Mouse (Mus musculus): ENCODE data around the gene Dkkl1.
A peak's percentile ranks its signal among the peaks of the same experiment; 100 is the strongest.

The Dkkl1 gene

DNA sequence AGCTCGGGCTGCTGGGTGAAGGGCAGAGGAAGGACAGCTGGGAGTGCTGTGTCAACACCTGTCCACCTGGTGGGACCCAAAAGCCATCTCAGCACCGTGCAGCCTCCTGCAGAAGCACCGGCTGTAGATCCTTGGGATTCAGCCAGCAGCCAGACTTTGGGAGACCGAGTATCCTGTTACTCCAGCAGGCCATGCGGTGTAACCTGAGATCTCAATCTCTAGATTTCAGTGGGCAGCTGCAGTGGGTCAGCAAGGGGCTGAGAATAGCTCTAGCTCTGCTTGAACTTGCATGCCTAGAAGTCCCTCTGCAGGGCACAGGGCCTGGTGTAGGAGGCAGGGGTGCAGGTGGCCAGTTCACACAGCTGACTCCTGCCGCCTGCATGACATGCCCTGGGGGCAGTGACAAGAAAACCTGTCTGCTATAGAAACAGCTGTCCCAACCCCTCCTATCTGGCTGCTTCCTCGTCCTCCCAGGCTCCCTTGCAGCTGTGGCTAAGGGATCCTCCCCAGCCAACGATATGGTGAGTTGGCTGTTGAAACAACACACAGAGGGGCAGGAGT lies 20.1 kb downstream of the Dkkl1 start:
- no peak for DNase-seq

DNA sequence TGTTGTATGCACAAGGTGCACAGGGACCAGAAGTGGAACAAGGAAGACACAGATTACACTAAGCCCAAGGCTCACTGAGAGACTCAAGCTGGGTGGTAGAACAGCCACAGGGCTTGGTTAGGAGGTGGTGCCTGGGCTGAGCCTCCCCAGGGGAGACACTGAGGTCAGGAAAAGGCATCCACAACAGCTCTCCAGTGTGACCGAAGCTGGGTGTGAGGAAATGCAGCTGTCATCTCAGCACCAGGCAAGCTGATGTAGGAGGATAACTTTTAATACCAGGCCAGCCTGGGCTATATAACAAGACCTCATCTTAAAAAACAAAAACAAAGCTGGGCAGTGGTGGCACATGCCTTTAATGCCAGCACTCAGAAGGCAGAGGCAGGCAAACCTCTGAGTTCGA lies 20.8 kb downstream of the Dkkl1 start:
- DNase-seq, result no peak

DNA sequence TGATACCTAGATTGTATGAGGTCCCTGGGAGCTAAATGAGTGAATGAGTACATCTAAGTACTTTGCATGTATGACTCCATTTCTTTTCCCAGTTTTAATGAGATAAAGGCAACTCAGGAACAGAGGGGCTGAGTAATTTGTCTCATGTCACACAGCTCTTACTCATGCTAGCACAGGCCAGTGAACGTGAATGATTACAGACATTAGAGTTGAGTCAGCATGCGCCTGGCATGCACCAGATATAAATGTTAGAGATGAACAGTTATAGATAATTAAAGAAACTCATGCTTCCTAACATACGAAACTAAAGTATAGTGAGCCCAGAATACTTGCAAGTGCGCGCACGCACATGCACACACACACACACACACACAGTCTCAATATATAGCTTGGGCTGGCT lies 21.8 kb downstream of the Dkkl1 start:
- no peak for DNase-seq

DNA sequence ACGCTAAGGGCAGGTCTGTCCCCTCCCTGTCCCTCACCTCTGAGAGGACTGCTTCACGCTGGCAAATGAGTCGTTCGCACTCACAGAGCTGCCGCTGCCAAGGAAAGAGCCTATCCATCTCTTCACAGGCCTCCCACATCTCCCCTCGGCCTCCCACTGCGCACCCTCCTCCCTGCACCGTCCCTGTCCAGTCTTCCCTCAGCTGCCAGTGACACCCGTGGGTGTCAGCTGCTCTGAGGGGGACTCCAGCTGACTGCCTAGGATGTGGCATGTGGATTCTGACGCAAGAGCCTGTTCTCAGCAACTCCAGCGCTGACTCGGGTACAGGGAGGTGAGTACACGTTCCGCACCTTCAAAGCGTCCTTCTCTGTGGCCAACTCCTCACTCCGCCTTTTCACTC lies 22.3 kb downstream of the Dkkl1 start:
- no peak for DNase-seq

DNA sequence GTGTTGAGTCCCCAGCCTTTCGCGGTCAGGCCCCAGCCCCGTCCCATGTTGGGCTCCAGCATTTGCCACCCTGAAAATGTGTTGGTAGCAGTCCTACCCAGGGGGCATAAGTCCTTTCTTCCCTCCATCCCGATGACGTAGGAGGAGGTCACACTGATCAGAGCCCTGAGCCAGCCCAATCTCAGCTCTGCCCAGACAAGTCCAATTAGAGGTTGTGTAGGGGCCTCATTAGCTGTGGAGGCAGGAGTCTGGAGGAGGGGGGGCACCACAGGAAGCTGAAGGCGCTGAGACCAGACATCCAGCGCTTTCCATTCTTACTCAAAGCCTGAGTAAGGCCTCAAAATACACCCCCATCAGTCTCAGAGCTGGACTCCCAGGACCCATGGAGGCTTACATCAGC lies 26.0 kb downstream of the Dkkl1 start:
- DNase-seq, result no peak

DNA sequence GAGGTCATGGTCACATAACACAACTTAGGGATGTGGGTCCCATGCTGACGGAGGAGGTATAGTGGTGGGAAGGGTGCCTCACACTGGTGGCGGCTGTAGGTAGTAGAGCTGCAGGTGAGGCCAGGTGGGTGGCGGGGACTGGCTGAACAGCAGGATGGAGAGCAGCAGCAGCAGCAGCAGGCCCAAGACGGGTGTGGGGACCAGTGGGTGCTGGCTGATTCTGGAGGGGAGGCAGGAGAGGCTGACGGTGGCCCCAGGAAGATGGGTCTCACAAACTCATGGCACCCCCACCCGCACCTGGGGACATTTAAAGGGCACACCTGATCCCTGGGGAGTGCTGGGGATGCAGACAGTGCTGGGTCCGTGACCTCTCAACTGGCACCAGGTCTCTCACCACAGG lies 28.3 kb downstream of the Dkkl1 start:
- no peak for DNase-seq

DNA sequence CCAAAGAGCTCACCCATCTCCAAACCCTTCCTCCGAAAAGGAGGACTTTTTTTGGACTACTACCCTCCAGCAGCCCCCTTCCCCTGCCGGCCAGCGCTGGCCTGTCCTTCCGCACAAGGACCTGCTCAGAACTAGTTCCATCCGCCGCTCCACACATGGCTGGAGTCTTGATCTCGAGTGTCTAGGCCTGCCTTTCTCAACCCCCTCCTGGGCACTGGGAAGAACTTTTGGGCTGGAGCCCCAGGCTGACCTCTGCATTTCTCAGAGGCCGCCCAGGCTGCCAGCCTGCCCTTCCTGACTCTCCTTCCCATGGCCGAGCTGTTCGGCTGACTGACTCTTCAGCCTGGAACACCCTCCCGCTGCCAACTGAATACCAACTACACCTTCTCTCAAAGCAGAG lies 29.3 kb downstream of the Dkkl1 start:
- DNase-seq, result no peak

DNA sequence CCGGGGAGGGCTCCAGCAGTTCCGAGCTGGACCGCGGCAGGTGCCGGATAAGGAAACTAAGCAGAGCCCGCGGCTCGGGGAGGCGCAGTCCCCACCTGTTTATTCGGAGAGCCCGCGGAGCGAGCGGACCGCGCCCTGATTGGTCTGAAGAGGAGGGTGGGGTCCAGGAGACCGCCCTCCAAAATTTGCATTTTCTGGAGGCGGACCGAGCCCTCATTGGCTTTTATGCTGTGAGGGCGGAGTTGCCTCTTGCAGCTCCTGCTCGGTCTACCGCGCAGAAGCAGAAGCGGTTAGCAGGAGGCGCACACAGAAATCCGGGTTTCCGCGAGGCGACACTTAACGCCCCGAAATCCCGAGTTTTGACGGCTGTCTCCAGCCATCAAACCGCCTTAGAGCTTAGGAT lies 29.7 kb downstream of the Dkkl1 start:
- peak; percentile 90 for DNase-seq

DNA sequence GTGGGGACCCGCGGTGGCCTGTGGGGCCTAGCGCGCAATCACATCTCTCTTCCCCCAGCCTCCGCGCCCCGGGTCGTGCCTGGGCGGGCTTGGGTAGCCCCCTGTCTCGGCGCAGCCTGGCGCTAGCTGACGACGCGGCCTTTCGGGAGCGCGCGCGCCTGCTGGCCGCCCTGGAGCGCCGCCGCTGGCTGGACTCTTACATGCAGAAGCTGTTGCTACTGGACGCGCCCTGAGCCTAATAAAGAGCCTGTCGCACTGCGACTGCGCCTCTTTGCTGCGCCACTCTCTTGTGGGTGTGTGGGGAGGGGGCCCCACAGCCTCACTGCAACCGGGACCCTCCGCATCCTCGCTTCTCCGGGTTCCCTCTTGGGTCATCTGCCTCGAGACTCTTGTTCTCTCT lies 30.4 kb downstream of the Dkkl1 start:
- DNase-seq, result no peak

DNA sequence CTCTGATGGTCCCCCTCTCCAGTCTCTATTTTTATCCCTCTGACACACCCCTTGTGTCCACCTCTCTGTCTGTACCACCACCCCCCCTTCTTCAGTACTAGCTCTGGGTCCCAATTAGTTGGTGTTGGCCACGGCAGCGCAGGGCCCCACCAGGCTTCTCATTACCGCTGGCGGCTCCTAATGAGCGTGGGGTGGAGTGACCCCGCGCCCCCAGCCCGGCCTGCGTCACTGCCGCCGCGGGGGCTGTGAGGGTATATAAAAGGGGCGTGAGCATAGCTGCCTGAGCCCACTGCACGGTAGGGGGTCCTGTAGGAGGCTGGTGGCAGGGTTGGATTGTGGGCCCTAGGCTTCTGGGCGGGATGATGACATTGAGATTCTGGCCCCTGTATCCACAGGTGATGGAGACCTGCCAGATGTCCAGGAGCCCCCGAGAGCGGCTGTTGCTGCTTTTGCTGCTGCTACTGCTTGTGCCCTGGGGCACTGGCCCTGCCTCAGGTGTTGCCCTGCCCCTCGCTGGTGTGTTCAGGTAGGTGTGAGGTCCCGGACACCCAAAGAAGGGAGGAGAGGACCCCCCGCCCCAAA lies 31.0 kb downstream of the Dkkl1 start, which contains the start of gene Pth2:
Gene Pth2 (plus strand): TSS at position 100 of the 582 bp plus-strand sequence.
- no peak for DNase-seq

DNA sequence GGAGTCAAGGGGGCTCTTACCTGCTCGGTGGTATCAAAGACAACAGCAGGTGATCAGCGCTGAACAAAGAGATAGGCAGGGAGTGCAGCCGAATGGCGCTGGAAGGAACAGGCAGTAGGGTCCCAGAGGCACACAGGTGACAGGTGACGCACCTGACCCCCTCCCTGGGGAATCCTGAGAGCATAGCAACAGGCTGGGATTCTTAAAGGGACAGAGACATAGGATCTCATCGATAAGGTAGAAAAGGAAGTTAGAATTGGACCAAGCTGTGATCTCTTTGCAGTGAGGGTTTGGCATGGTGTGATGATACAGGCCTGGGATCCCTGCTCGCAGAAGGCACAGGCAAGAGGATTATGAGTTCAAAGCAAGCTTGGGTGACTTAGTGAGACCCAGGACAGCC lies 32.5 kb downstream of the Dkkl1 start, which contains the start of gene Gfy:
Gene Gfy (minus strand): TSS at position 101 of the 400 bp plus-strand sequence.
- DNase-seq, result no peak

DNA sequence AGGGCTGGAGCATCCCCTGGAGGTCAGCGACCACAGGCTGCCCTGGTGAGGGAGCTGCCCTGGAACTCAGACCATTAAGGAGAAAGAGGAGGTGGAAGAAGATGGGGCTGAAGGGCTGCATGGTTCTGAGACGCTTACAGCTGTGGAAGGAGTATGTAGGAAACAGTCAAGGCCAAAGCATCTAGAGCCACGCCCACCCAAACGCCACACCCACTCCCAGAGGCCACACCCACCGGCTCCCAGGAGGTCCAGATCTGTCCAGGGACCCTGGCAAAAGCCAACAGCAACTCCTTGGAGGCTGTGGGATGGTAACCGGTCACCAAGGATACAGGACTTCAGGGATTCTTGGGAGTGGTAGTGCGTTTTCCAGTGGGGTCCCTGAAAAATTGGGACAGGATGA lies 33.4 kb downstream of the Dkkl1 start:
- no peak for DNase-seq

DNA sequence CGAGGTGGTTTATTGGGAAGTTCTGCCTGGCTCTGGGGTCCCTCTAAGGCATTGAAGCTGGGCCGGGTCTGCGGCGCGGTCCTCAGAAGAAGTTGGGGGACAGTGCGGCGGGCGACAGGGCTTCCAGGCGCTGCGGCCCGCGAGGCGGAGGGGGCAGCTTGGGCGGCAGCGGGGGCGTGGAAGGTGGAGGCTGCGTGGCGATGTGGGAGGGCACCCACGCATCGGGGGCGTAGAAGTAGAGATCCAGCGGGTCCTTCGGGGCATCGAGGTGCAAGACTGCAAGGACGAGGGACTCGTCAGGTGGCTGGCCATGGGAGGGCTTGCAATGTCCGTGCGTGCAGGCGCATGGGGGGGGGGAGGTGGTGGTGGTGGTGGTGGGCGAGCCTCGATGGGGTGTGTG lies 35.6 kb downstream of the Dkkl1 start:
- DNase-seq, result no peak

DNA sequence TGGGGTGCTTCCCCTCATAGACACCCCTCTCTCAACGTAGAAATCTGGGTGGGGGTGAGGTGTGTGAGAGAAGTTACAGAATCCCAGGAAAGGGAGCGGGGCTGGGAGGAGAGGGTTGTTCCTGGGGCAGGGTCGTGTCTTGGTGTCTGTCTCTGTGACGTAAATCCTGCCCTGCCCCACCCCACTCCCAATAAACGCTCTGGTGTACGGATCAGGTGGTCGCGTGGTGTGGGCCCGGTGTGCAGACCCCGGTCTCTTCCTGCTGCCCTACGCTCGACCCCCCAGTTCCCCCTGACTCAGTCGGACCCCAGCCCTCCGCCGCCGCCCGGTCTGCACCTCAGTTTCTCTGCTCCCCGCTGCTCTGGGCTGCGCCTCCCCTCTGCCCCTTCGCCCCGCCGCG lies 36.0 kb downstream of the Dkkl1 start:
- DNase-seq, result no peak

DNA sequence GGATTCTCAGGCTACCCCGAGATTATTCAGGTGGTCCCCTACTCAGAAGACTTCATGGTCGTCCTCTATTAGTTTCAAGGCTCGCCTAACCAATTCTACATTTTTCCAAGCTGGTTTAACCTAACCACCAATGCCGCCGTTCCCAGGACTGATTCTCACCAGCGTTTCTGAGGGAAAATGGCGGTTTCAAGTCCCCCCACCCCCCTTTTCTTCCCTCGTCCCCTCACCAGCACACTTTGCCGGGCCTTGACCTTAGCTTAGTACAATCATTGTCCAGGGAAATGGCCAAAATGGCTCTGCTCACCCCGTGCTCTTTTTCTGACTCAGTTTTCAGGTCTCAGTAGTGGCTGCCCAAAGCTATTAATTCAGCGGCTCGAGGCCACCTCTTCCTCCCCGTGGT lies 36.5 kb downstream of the Dkkl1 start:
- DNase-seq, result no peak

DNA sequence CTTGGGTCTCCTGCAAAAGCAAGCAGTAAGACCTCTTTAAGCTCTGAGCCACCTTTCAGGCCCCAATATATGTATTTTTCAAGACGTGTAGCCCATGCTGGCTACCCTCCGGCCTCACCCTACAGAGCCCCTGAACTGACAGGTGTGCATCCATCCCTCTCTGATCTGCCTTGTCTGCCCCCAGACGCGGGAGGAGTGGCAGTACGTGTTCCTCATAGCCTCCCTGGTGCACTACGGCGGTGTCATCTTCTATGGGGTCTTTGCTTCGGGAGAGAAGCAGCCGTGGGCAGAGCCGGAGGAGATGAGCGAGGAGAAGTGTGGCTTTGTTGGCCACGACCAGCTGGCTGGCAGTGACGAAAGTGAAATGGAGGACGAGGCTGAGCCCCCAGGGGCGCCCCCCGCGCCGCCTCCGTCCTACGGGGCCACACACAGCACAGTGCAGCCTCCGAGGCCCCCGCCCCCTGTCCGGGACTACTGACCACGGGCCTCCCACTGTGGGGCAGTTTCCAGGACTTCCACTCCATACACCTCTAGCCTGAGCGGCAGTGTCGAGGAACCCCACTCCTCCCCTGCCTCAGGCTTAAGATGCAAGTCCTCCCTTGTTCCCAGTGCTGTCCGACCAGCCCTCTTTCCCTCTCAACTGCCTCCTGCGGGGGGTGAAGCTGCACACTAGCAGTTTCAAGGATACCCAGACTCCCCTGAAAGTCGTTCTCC lies 37.2 kb downstream of the Dkkl1 start:
- no peak for DNase-seq

DNA sequence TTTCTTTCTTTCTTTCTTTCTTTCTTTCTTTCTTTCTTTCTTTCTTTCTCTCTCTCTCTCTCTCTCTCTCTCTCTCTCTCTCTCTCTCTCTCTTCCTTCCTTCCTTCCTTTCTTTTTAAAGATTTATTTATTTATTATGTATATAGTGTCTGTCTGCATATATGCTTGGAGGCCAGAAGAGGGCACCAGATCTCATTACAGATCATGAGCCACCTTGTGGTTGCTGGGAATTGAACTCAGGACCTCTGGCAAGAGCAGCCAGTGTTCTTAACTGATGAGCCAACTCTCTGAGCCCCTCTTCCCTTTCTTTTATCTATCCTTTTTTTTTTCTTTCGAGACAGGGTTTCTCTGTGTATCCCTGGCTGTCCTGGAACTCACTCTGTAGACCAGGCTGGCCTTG lies 38.2 kb downstream of the Dkkl1 start:
- peak; percentile 43 for DNase-seq

DNA sequence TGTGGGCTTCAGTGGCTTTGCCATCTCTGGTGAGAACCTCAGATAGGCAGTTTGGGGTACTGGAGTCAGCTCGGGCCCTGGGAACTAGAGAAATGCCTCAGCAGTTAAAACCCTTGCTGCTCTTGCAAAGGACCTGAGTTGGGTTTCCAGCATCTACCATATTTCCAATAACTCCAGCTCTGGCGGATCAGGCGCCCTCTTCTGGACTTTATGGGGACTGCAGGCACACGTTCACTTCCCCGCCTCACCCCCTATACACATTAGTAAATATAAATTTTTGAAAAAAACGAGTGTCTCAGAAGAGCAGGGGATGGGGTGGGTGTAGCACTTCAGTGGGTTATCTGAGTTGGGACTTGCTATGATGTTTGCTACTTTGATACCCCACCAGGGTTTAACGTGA lies 39.0 kb downstream of the Dkkl1 start:
- DNase-seq, result peak; percentile 63

DNA sequence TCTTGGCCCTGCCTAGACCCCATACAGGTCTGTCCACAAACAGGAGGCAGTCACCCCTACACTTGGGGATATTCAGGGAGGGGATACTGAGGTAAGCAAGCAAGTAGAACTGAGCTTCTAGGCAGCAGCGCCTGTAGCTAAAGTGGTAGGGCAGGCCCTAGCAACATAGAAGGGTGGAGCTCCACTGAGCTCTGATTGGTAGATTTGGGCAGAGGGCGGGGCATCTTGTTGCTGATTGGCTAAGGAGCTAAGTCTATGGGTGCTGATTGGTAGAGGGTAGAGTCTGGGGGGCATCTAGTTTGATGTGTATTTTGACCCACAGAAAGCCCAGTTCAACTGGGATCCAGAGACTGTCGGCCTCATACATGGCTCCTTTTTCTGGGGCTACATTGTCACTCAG lies 42.5 kb downstream of the Dkkl1 start:
- DNase-seq, result no peak

DNA sequence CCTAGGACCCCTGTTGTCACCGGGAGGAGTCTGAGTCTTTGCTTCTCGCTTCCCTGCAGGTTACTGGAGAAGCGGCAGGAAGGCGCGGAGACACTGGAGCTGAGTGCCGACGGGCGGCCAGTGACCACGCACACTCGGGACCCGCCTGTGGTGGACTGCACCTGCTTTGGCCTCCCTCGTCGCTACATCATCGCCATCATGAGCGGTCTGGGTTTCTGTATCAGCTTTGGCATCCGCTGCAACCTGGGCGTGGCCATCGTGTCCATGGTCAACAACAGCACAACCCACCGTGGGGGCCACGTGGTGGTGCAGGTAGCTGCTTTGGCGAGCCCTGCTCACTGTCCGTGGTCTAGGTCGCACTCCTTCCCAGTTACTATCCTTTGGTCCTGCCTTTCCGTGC lies 43.3 kb downstream of the Dkkl1 start:
- DNase-seq, result no peak

DNA sequence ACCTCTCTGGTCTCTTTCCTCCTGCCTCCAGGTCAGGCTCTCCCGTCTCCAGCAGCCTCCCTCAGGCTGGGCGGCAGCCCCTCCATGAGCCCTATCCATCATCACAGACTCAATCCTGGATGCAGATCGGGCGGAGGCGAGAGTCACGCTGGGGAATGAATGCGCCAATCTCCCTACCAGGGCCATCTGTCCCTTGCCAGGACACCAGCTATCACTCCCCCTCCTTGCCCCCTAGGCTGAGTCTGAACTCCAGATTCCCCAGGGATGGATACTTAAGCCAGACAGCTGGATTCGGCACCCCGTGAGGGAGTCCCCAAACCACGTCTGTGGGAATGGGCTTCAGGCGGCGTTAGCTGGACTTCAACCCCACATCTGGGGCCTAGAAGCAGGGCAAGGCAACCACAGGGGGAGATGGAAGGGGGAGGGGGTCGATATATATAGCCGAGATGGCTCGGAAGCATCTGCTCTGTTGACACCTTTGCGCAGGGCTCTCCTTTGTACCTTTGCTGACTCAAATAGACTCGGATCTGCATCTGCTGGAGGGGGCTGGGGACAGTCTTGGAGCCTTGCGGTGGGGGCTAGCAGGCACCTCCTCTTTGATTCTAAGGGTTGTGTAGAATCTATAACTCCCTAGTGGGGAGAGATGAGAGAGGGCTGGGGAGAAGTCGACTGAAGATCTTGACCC lies 44.0 kb downstream of the Dkkl1 start:
- no peak for DNase-seq

DNA sequence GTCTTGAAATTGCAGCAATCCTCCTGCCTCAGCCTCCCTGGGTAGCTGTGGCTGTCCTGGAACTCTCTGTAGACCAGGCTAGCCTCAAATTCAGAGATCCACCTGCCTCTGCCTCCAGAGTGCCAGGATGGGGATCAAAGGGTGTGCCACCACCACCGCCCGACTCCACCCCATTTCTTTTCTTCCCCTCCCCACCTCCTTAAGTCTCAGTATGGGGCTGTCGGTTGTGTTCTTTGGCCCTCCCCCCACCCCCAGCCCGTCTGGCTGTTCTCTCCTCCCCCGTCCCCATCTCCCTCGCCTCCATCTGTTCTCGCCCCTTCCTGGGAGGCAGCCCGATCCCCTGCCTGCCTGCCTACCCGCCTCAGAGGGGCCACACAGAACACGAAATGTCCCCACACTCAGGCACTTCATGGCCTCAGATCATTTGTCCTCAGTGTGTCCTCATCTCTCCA lies 45.0 kb downstream of the Dkkl1 start:
- DNase-seq, result no peak

DNA sequence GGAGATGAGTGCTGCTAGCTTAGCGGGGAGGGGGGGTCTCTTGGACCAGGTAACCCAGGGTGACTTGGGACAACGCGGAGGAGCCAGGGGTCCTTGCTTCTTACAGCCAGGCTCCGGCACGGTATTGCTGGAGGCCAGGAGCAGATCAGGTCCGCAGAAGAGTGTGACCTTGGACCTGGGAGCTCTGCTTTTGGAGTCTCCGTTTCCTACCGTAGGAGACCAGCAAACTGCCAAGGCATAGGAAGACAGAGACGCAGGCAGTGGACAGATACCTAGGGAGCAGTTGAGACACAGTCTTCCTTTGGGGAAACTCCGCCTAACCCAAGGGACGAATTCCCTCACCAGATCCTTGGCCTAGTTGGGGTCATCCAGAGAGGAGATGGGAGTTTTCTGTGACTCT lies 46.2 kb downstream of the Dkkl1 start:
- DNase-seq, result no peak

DNA sequence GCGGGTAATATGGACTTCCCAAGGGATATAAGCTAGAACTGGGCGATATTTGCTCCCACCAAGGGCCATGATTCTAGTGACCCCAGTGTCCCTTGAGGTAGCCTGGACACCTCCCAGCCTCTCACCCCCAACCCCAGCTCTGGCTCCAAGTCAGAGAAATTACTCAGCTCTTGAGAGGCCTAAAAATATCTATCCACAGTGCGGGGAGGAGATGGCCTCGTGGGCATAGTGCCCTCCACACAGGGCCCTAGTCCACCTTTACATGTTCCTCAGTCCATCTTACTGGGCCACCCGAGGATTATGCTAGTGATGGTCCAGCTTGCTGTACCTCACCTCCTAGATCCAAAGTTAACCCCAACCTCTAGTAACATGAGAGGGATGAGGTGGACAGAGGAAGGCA lies 47.1 kb downstream of the Dkkl1 start:
- DNase-seq, result no peak

All from thymus, postnatal 14 days (tissue).